Mouse (Mus musculus): Measurements from ENCODE around the gene Lce3e. TPM values are rescaled to one million over a fixed set of nuclear protein-coding genes. Genes with fewer than 3 reads are reported as not detected.

Lce3e gene
- polyA plus RNA-seq, 1 experiment from 2014 or later, result not detected

DNA sequence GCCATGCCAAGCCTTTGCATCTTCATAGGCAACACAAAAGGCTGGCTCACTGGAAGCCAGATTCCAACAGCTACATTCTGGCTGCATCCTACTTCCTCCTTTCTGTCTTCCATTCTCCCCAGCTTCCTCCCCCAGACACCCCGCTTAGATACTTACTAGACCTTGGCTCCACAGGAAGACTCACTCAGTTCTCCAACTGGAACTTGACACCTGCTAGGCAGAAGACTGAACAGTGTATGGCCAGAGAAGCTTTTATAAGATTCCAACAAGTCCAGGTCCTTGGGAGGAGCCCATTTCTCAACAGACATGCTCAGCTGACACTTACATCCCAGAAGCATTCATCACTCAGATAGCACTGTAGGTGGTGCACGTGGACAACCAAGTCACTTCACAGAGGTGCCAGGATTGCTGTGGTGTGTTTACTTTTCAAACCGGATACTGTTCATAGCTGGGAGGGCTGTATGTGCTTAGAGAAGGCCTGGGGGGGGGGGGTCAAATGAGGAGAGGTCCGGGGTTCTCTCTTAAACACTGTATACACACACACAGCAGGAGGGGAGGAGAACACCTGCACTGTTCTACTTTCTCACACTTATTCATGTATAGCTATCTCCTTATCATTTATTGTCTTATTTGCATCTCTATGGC, 48.7 kb downstream of the Lce3e start, which contains the start of gene Crct1:
TSS of gene Crct1 (minus strand) at position 228 of the 645 bp plus-strand sequence.
- peak within 1 kb of the TSS; percentile 27; the same call in 1 of the 2 replicates for H3K27ac ChIP-seq
- ATAC-seq, result 0 out of 2 replicates have a peak, but pooled peaks have one; percentile 28
- H3K9ac ChIP-seq (replicated peaks), result peak within 1 kb of the TSS; percentile 65
- H3K36me3 ChIP-seq, result no peaks in the 10 kb centered on the region
- WGBS, result 41% methylated on average over 4 of the region's 4 CpGs
- H3K4me1 ChIP-seq (replicated peaks), result peaks cover 7% of the 10 kb centered on the region
- no peaks in the 10 kb centered on the region for H3K9me3 ChIP-seq
- H3K4me3 ChIP-seq (replicated peaks), result peak within 1 kb of the TSS; percentile 48
- peaks cover 5% of the 10 kb centered on the region; the same call in 1 of the 2 replicates for H3K27me3 ChIP-seq
- peak within 1 kb of the TSS; percentile 75 for H3K4me2 ChIP-seq (replicated peaks)

Other genes starting within 250 kb of the Lce3e start
- not detected in 2 replicates for gene Lce1f, start 246.7 kb upstream of the Lce3e start, polyA plus RNA-seq (2015; fragmentation: Nextera tagmentation; extraction: Ambion mirVana)
- not detected in 2 replicates for gene Gm38119, start 228.0 kb upstream of the Lce3e start, polyA plus RNA-seq (2015; fragmentation: Nextera tagmentation; extraction: Ambion mirVana)
- not detected in 2 replicates for gene Lce1g, start 214.7 kb upstream of the Lce3e start, polyA plus RNA-seq (2015; fragmentation: Nextera tagmentation; extraction: Ambion mirVana)
- not detected in 2 replicates for gene Lce1h, start 202.0 kb upstream of the Lce3e start, polyA plus RNA-seq (2015; fragmentation: Nextera tagmentation; extraction: Ambion mirVana)
- gene Lce1i, start 188.2 kb upstream of the Lce3e start, polyA plus RNA-seq (2015; fragmentation: Nextera tagmentation; extraction: Ambion mirVana), result not detected in 2 replicates
- gene Lce1j, start 176.5 kb upstream of the Lce3e start, polyA plus RNA-seq (2015; fragmentation: Nextera tagmentation; extraction: Ambion mirVana), result not detected in 2 replicates
- gene Lce1k, start 159.2 kb upstream of the Lce3e start, polyA plus RNA-seq (2015; fragmentation: Nextera tagmentation; extraction: Ambion mirVana), result not detected in 2 replicates
- gene Kprp, start 139.8 kb upstream of the Lce3e start, polyA plus RNA-seq (2015; fragmentation: Nextera tagmentation; extraction: Ambion mirVana), result not detected in 2 replicates
- gene Lce1l, start 115.8 kb upstream of the Lce3e start, polyA plus RNA-seq (2015; fragmentation: Nextera tagmentation; extraction: Ambion mirVana), result not detected in 2 replicates
- gene 2310050C09Rik, start 96.8 kb upstream of the Lce3e start, polyA plus RNA-seq (2015; fragmentation: Nextera tagmentation; extraction: Ambion mirVana), result not detected in 2 replicates
- not detected in 2 replicates for gene Lce3a, start 40.8 kb upstream of the Lce3e start, polyA plus RNA-seq (2015; fragmentation: Nextera tagmentation; extraction: Ambion mirVana)
- not detected in 2 replicates for gene Lce3b, start 34.1 kb upstream of the Lce3e start, polyA plus RNA-seq (2015; fragmentation: Nextera tagmentation; extraction: Ambion mirVana)
- gene Lce3c, start 22.6 kb upstream of the Lce3e start, polyA plus RNA-seq (2015; fragmentation: Nextera tagmentation; extraction: Ambion mirVana), result not detected in 2 replicates
- gene Lce3d, start 9.7 kb upstream of the Lce3e start, polyA plus RNA-seq (2015; fragmentation: Nextera tagmentation; extraction: Ambion mirVana), result not detected in 2 replicates
- gene Lce3f, start 25.2 kb downstream of the Lce3e start, polyA plus RNA-seq (2015; fragmentation: Nextera tagmentation; extraction: Ambion mirVana), result not detected in 2 replicates
- 0.30 and 0.31 TPM in 2 replicates for gene Crct1, start 48.6 kb downstream of the Lce3e start, polyA plus RNA-seq (2015; fragmentation: Nextera tagmentation; extraction: Ambion mirVana)
- gene Lce1m, start 52.0 kb downstream of the Lce3e start, polyA plus RNA-seq (2015; fragmentation: Nextera tagmentation; extraction: Ambion mirVana), result not detected in 2 replicates
- gene Gm4858, start 101.8 kb downstream of the Lce3e start, polyA plus RNA-seq (2015; fragmentation: Nextera tagmentation; extraction: Ambion mirVana), result not detected in 2 replicates
- not detected in 2 replicates for gene Crnn, start 177.7 kb downstream of the Lce3e start, polyA plus RNA-seq (2015; fragmentation: Nextera tagmentation; extraction: Ambion mirVana)
- gene Flg2, start 230.2 kb downstream of the Lce3e start, polyA plus RNA-seq (2015; fragmentation: Nextera tagmentation; extraction: Ambion mirVana), result not detected in 2 replicates

All from midbrain, embryonic 13.5 days (tissue).